ENCODE assay signal across 8 mouse cellular contexts in genomic region chr10:128460270-128460630, GRCm38 (mm10). TPM values are rescaled to one million over a fixed set of nuclear protein-coding genes. Genes with fewer than 3 reads are reported as not detected.
DNase-seq lines count a peak whose midpoint lies in the region; ATAC-seq and TF ChIP-seq lines count a peak whose summit lies in the region.

No protein-coding gene starts in this region.

- WGBS in cerebellum, adult 2 months = 2% methylated on average over 5 of the region's 5 CpGs
- WGBS in thymus, adult 2 months = 8% methylated on average over 5 of the region's 5 CpGs
- WGBS in liver, embryonic 14.5 days (ENCODE audit: insufficient replicate concordance) = 25% methylated on average over 5 of the region's 5 CpGs

- peak overlapping the region; percentile 88 for H3K4me2 ChIP-seq in liver, embryonic 14.5 days (ENCODE audit: low read depth)

- DNase-seq in cerebellum, adult 2 months = no peak
- no peak for DNase-seq in cerebellum, adult 8-10 months
- DNase-seq in thymus, adult 2 months = no peak
- DNase-seq in thymus, postnatal 36 days = no peak
- no peak for DNase-seq in liver, embryonic 14.5 days (ENCODE audit: low read depth in 3 of 3, low spot score in 3 of 3)
- DNase-seq in urinary bladder, postnatal 14 days (ENCODE audit: low spot score) = no peak
- no peak for DNase-seq in MN1 (ENCODE audit: low spot score)

- no peak for TF ChIP-seq CTCF in cerebellum, adult 2 months (IDR thresholded peaks at IDR 0.05; ENCODE audit: borderline replicate concordance, insufficient read depth, low read depth, low read length)
- no peak for TF ChIP-seq CTCF in thymus, adult 2 months (IDR thresholded peaks at IDR 0.05; ENCODE audit: borderline replicate concordance, control insufficient read depth, extremely low read depth, insufficient read depth, low read length, poor library complexity)
- TF ChIP-seq CTCF in liver, embryonic 14.5 days (IDR thresholded peaks at IDR 0.05; ENCODE audit: low read depth) = no peak

- H3K36me3 ChIP-seq in thymus, adult 2 months (ENCODE audit: control insufficient read depth, insufficient read depth, low read length) = peaks cover 35% of the 10 kb centered on the region
- peaks cover 35% of the 10 kb centered on the region for H3K36me3 ChIP-seq in liver, embryonic 14.5 days (replicated peaks; ENCODE audit: control insufficient read depth, insufficient read depth, low read depth)

- peak overlapping the region; percentile 79; the same call in 1 of the 2 replicates for H3K27ac ChIP-seq in cerebellum, adult 2 months (ENCODE audit: insufficient read depth, low read length)
- peak overlapping the region; percentile 58; the same call in 1 of the 2 replicates for H3K27ac ChIP-seq in thymus, adult 2 months (ENCODE audit: control insufficient read depth, insufficient read depth, low read length)
- H3K27ac ChIP-seq in liver, embryonic 14.5 days = peak overlapping the region; percentile 88

- H3K9me3 ChIP-seq in liver, embryonic 14.5 days (ENCODE audit: control insufficient read depth, low read length) = no peaks in the 10 kb centered on the region

- H3K4me1 ChIP-seq in cerebellum, adult 2 months (ENCODE audit: control insufficient read depth, insufficient read depth, low read length) = peaks cover 10% of the 10 kb centered on the region; the same call in 1 of the 2 replicates
- H3K4me1 ChIP-seq in thymus, adult 2 months (replicated peaks; ENCODE audit: control insufficient read depth, insufficient read depth, low read length) = peaks cover 12% of the 10 kb centered on the region
- peaks cover 5 to 14% of the 10 kb centered on the region in 2 experiments for H3K4me1 ChIP-seq in liver, embryonic 14.5 days (replicated peaks; ENCODE audit: control insufficient read depth in 2 of 2, insufficient read depth in 2 of 2, low read length in 1 of 2)

- no peak for TF ChIP-seq EP300 in liver, embryonic 14.5 days (IDR thresholded peaks at IDR 0.05; ENCODE audit: low read depth)

- no peaks in the 10 kb centered on the region for H3K27me3 ChIP-seq in cerebellum, adult 2 months (ENCODE audit: control insufficient read depth, insufficient read depth, low read length)
- no peaks in the 10 kb centered on the region for H3K27me3 ChIP-seq in thymus, adult 2 months (ENCODE audit: control insufficient read depth, insufficient read depth, low read length)
- H3K27me3 ChIP-seq in liver, embryonic 14.5 days (ENCODE audit: control insufficient read depth, insufficient read depth, low read length) = no peaks in the 10 kb centered on the region

- no peak for TF ChIP-seq POLR2A in cerebellum, adult 2 months (IDR thresholded peaks at IDR 0.05; ENCODE audit: borderline replicate concordance, insufficient read depth, low read length)
- TF ChIP-seq POLR2A in thymus, adult 2 months (IDR thresholded peaks at IDR 0.05; ENCODE audit: control insufficient read depth, extremely low read depth, insufficient read depth, low read length, poor library complexity) = no peak

- H3K9ac ChIP-seq in liver, embryonic 14.5 days (replicated peaks) = peak overlapping the region; percentile 94

- H3K4me3 ChIP-seq in cerebellum, adult 2 months (replicated peaks; ENCODE audit: insufficient read depth, low read depth, low read length) = peak overlapping the region; percentile 93
- H3K4me3 ChIP-seq in thymus, adult 2 months (ENCODE audit: control insufficient read depth, insufficient read depth, low read length) = peak overlapping the region; percentile 94
- peak overlapping the region; percentile 75 to 86 for H3K4me3 ChIP-seq in liver, embryonic 14.5 days (ENCODE audit: insufficient read depth in 1 of 2, low read depth in 2 of 2, low read length in 2 of 2)

- ATAC-seq in liver, embryonic 14.5 days (ENCODE audit: insufficient read depth) = no peak
- ATAC-seq in CD4-positive, CD25-positive, alpha-beta regulatory T cell, adult 4 months = no peak

RNA-seq across cellular contexts. Expression of gene Smarcc2, which starts 1.2 kb away (rescaled TPM):
- 239 and 260 TPM in 2 replicates for polyA plus RNA-seq in cerebellum, adult 2 months (2012; rRNA removed)
- polyA plus RNA-seq in thymus, adult 2 months (2012; rRNA removed) = 176 and 211 TPM in 2 replicates
- 23.2 and 29.8 TPM in 2 replicates for polyA plus RNA-seq in liver, embryonic 14.5 days (2012; rRNA removed)
- 27.7 and 32.8 TPM in 2 replicates for polyA plus RNA-seq in liver, embryonic 14.5 days (2014; fragmentation: Nextera tagmentation; extraction: Ambion mirVana)
- 10 to 100 TPM; 45.7 to 62.7 TPM for polyA plus RNA-seq in CD4-positive, CD25-positive, alpha-beta regulatory T cell, adult 4 months (2017; shearing (Covaris generic))

RNA-seq across cellular contexts. Expression of gene Myl6, which starts 33.7 kb away (rescaled TPM):
- polyA plus RNA-seq in cerebellum, adult 2 months (2012; rRNA removed) = 1,381 and 1,434 TPM in 2 replicates
- polyA plus RNA-seq in thymus, adult 2 months (2012; rRNA removed) = 445 and 566 TPM in 2 replicates
- polyA plus RNA-seq in liver, embryonic 14.5 days (2012; rRNA removed) = 429 and 654 TPM in 2 replicates
- 490 and 506 TPM in 2 replicates for polyA plus RNA-seq in liver, embryonic 14.5 days (2014; fragmentation: Nextera tagmentation; extraction: Ambion mirVana)
- polyA plus RNA-seq in CD4-positive, CD25-positive, alpha-beta regulatory T cell, adult 4 months (2017; shearing (Covaris generic)) = 100 to 1,000 TPM; 937 to 954 TPM

RNA-seq across cellular contexts. Expression of gene Myl6b, which starts 38.2 kb away (rescaled TPM):
- polyA plus RNA-seq in cerebellum, adult 2 months (2012; rRNA removed) = 28.9 and 36.1 TPM in 2 replicates
- polyA plus RNA-seq in thymus, adult 2 months (2012; rRNA removed) = 2.7 and 3.9 TPM in 2 replicates
- 1.2 and 1.5 TPM in 2 replicates for polyA plus RNA-seq in liver, embryonic 14.5 days (2012; rRNA removed)
- polyA plus RNA-seq in liver, embryonic 14.5 days (2014; fragmentation: Nextera tagmentation; extraction: Ambion mirVana) = 0.72 and 1.3 TPM in 2 replicates
- 1 to 10 TPM; 4.3 to 5.4 TPM for polyA plus RNA-seq in CD4-positive, CD25-positive, alpha-beta regulatory T cell, adult 4 months (2017; shearing (Covaris generic))

RNA-seq across cellular contexts. Expression of gene Rnf41, which starts 48.8 kb away (rescaled TPM):
- 88.0 and 90.5 TPM in 2 replicates for polyA plus RNA-seq in cerebellum, adult 2 months (2012; rRNA removed)
- polyA plus RNA-seq in thymus, adult 2 months (2012; rRNA removed) = 37.8 and 40.4 TPM in 2 replicates
- polyA plus RNA-seq in liver, embryonic 14.5 days (2012; rRNA removed) = 5.0 and 5.9 TPM in 2 replicates
- 4.8 and 6.2 TPM in 2 replicates for polyA plus RNA-seq in liver, embryonic 14.5 days (2014; fragmentation: Nextera tagmentation; extraction: Ambion mirVana)
- 10 to 100 TPM; 28.7 to 51.8 TPM for polyA plus RNA-seq in CD4-positive, CD25-positive, alpha-beta regulatory T cell, adult 4 months (2017; shearing (Covaris generic))

RNA-seq across cellular contexts. Expression of gene Nabp2, which starts 49.0 kb away (rescaled TPM):
- 78.9 and 83.6 TPM in 2 replicates for polyA plus RNA-seq in cerebellum, adult 2 months (2012; rRNA removed)
- polyA plus RNA-seq in thymus, adult 2 months (2012; rRNA removed) = 18.0 and 20.8 TPM in 2 replicates
- polyA plus RNA-seq in liver, embryonic 14.5 days (2012; rRNA removed) = 24.2 and 25.4 TPM in 2 replicates
- polyA plus RNA-seq in liver, embryonic 14.5 days (2014; fragmentation: Nextera tagmentation; extraction: Ambion mirVana) = 45.4 and 48.7 TPM in 2 replicates
- 10 to 100 TPM; 63.3 to 77.5 TPM for polyA plus RNA-seq in CD4-positive, CD25-positive, alpha-beta regulatory T cell, adult 4 months (2017; shearing (Covaris generic))
